Mouse (Mus musculus): ENCODE results near the gene Mlph. TPM values are rescaled to one million over a fixed set of nuclear protein-coding genes. Genes with fewer than 3 reads are reported as not detected.

Mlph gene
- total and polyA plus RNA-seq, 3 experiments, result not detected

- no peaks in the 10 kb centered on the region for H3K79me2 ChIP-seq (ENCODE audit: control insufficient read depth, insufficient read depth, low read length, poor library complexity)
- no peaks in the 10 kb centered on the region for H3K4me1 ChIP-seq (ENCODE audit: control insufficient read depth in 1 of 2, insufficient read depth in 2 of 2, low read length in 2 of 2)
- H3K27ac ChIP-seq (ENCODE audit: control insufficient read depth, low read depth, low read length), result no peak overlapping the region
- no peak overlapping the region for H3K4me3 ChIP-seq (ENCODE audit: control insufficient read depth in 1 of 2, insufficient read depth in 1 of 2, low read depth in 2 of 2, low read length in 2 of 2)
- H3K27me3 ChIP-seq (ENCODE audit: control insufficient read depth in 1 of 2, insufficient read depth in 2 of 2, low read length in 2 of 2), result no peaks in the 10 kb centered on the region
- TF ChIP-seq E2F4 (IDR thresholded peaks at IDR 0.05; ENCODE audit: borderline replicate concordance, low read depth, low read length) (no peak), MYB (IDR thresholded peaks at IDR 0.05; ENCODE audit: low read depth, low read length) (no peak), ZMIZ1 (IDR thresholded peaks at IDR 0.05; ENCODE audit: low read depth, low read length) (no peak), CTCF (IDR thresholded peaks at IDR 0.05 in 2 of 3, conservative IDR thresholded peaks at IDR 0.05 in 1 of 3; ENCODE audit: control insufficient read depth in 1 of 3, insufficient read depth in 1 of 3, low read depth in 2 of 3, low read length in 3 of 3, poor library complexity in 1 of 3, severe bottlenecking in 1 of 3) (no peak), NELFE (IDR thresholded peaks at IDR 0.05; ENCODE audit: low read depth, low read length) (no peak), USF2 (IDR thresholded peaks at IDR 0.05; ENCODE audit: borderline replicate concordance in 1 of 2, insufficient read depth in 1 of 2, low read depth in 1 of 2, low read length in 2 of 2) (no peak), KAT2A (conservative IDR thresholded peaks at IDR 0.05; ENCODE audit: low read depth, low read length) (no peak), ZC3H11A (IDR thresholded peaks at IDR 0.05; ENCODE audit: low read depth, low read length) (no peak), ETS1 (IDR thresholded peaks at IDR 0.05; ENCODE audit: low read depth, low read length) (no peak), MEF2A (IDR thresholded peaks at IDR 0.05; ENCODE audit: extremely low read depth, insufficient replicate concordance, low read depth, low read length, poor library complexity, severe bottlenecking) (no peak), USF1 (IDR thresholded peaks at IDR 0.05; ENCODE audit: low read depth, low read length) (no peak), NRF1 (IDR thresholded peaks at IDR 0.05; ENCODE audit: insufficient read depth, low read depth, low read length, poor library complexity, severe bottlenecking) (no peak), GABPA (IDR thresholded peaks at IDR 0.05; ENCODE audit: low read depth, low read length) (no peak)
- no peak overlapping the region for H3K9ac ChIP-seq (ENCODE audit: control insufficient read depth, low read depth, low read length, poor library complexity, severe bottlenecking)
- DNase-seq (ENCODE audit: low read depth, low spot score), result no peak
- H3K36me3 ChIP-seq (ENCODE audit: control insufficient read depth in 1 of 2, insufficient read depth in 2 of 2, low read length in 2 of 2), result no peaks in the 10 kb centered on the region
- no peaks in the 10 kb centered on the region for H3K9me3 ChIP-seq (replicated peaks; ENCODE audit: insufficient read depth, low read length)
Observed at GRCm38 (mm10) chr1:90904729-90905404, 10.0 kb upstream of the Mlph start.

- DNase-seq (ENCODE audit: low read depth, low spot score), result peak; percentile 32
- H3K4me3 ChIP-seq (ENCODE audit: control insufficient read depth in 1 of 2, insufficient read depth in 1 of 2, low read depth in 2 of 2, low read length in 2 of 2), result no peak overlapping the region
- no peak overlapping the region for H3K27ac ChIP-seq (ENCODE audit: control insufficient read depth, low read depth, low read length)
- no peak overlapping the region for H3K9ac ChIP-seq (ENCODE audit: control insufficient read depth, low read depth, low read length, poor library complexity, severe bottlenecking)
- no peaks in the 10 kb centered on the region for H3K4me1 ChIP-seq (ENCODE audit: control insufficient read depth in 1 of 2, insufficient read depth in 2 of 2, low read length in 2 of 2)
- no peaks in the 10 kb centered on the region for H3K27me3 ChIP-seq (ENCODE audit: control insufficient read depth in 1 of 2, insufficient read depth in 2 of 2, low read length in 2 of 2)
- H3K36me3 ChIP-seq (ENCODE audit: control insufficient read depth in 1 of 2, insufficient read depth in 2 of 2, low read length in 2 of 2), result no peaks in the 10 kb centered on the region
- no peaks in the 10 kb centered on the region for H3K79me2 ChIP-seq (ENCODE audit: control insufficient read depth, insufficient read depth, low read length, poor library complexity)
- peak; percentile 47 for TF ChIP-seq SMC3 (IDR thresholded peaks at IDR 0.05; ENCODE audit: low read depth, low read length)
- peak; percentile 61 to 70 (median 70) for TF ChIP-seq CTCF (IDR thresholded peaks at IDR 0.05 in 2 of 3, conservative IDR thresholded peaks at IDR 0.05 in 1 of 3; ENCODE audit: control insufficient read depth in 1 of 3, insufficient read depth in 1 of 3, low read depth in 2 of 3, low read length in 3 of 3, poor library complexity in 1 of 3, severe bottlenecking in 1 of 3)
- TF ChIP-seq GATA1 (IDR thresholded peaks at IDR 0.05; ENCODE audit: low read depth, low read length), result no peak
- TF ChIP-seq RAD21 (IDR thresholded peaks at IDR 0.05; ENCODE audit: low read depth, low read length), result peak; percentile 51
- no peak for TF ChIP-seq TBP (IDR thresholded peaks at IDR 0.05; ENCODE audit: low read depth, low read length)
- no peak for TF ChIP-seq CHD2 (IDR thresholded peaks at IDR 0.05; ENCODE audit: low read length)
- TF ChIP-seq ZC3H11A (IDR thresholded peaks at IDR 0.05; ENCODE audit: low read depth, low read length), result peak; percentile 21; the same call in 1 of the 2 replicates
- no peak for TF ChIP-seq NRF1 (IDR thresholded peaks at IDR 0.05; ENCODE audit: insufficient read depth, low read depth, low read length, poor library complexity, severe bottlenecking)
- no peaks in the 10 kb centered on the region for H3K9me3 ChIP-seq (replicated peaks; ENCODE audit: insufficient read depth, low read length)
Observed at GRCm38 (mm10) chr1:90906357-90906756, 8.5 kb upstream of the Mlph start.

All from MEL (cell line).